Mouse (Mus musculus): ENCODE data around the gene A330070K13Rik. TPM values are rescaled to one million over a fixed set of nuclear protein-coding genes. Genes with fewer than 3 reads are reported as not detected.

Gene A330070K13Rik
- polyA plus RNA-seq, 1 experiment from 2014 or later = not detected

- no peak for ATAC-seq (ENCODE audit: low read depth)
- WGBS (ENCODE audit: insufficient replicate concordance) = 70% methylated on average over 6 of the region's 6 CpGs
- Histone ChIP-seq H3K4me2 (no peak overlapping the region), H3K27ac (no peak overlapping the region), H3K9ac (no peak overlapping the region), H3K36me3 (no peaks in the 10 kb centered on the region), H3K4me3 (replicated peaks) (no peak overlapping the region), H3K27me3 (no peaks in the 10 kb centered on the region), H3K4me1 (replicated peaks) (no peaks in the 10 kb centered on the region), H3K9me3 (replicated peaks) (0 out of 2 replicates have a peak, but pooled peaks cover 10% of the 10 kb centered on the region)
- DNase-seq = no peak
Observed at GRCm38 (mm10) chr5:130368236-130368635, 16.2 kb downstream of the A330070K13Rik start.

GRCm38 (mm10) chr5:130363773-130364172 is 20.7 kb downstream of the A330070K13Rik start:
- H3K36me3 ChIP-seq = no peaks in the 10 kb centered on the region
- no peaks in the 10 kb centered on the region for H3K4me1 ChIP-seq (replicated peaks)
- 0 out of 2 replicates have a peak, but pooled peaks cover 10% of the 10 kb centered on the region for H3K9me3 ChIP-seq (replicated peaks)
- no peak for ATAC-seq (ENCODE audit: low read depth)
- H3K4me3 ChIP-seq (replicated peaks) = no peak overlapping the region
- H3K9ac ChIP-seq = no peak overlapping the region
- DNase-seq = no peak
- no peak overlapping the region for H3K4me2 ChIP-seq
- WGBS (ENCODE audit: insufficient replicate concordance) = 38% methylated on average over 3 of the region's 3 CpGs
- no peak overlapping the region for H3K27ac ChIP-seq
- H3K27me3 ChIP-seq = no peaks in the 10 kb centered on the region

DNA sequence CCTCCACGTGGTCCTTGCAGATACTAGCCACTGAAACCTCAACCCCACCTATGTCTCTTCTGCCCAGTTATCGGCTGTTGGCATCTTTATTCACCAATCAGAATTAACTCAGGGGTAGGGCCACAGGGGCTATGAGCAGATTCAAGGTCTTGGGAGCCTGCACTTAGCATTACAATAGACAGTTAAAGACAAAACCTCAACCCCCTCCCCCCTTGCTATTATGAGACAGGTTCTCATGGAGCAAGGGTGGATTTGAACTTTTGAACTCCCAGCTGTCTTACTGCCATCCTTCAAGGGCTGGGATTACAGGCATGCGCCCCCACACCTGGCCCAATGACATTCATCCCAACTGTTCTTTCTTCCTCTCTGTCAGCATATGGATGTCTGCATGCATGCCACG is 21.3 kb downstream of the A330070K13Rik start:
- WGBS (ENCODE audit: insufficient replicate concordance) = 56% methylated on average over 4 of the region's 4 CpGs
- ATAC-seq (ENCODE audit: low read depth) = no peak
- 0 out of 2 replicates have a peak, but pooled peaks cover 7% of the 10 kb centered on the region for H3K9me3 ChIP-seq (replicated peaks)
- H3K4me2 ChIP-seq = no peak overlapping the region
- no peaks in the 10 kb centered on the region for H3K36me3 ChIP-seq
- no peak overlapping the region for H3K4me3 ChIP-seq (replicated peaks)
- no peak overlapping the region for H3K9ac ChIP-seq
- no peak for DNase-seq
- H3K27ac ChIP-seq = no peak overlapping the region
- H3K4me1 ChIP-seq (replicated peaks) = no peaks in the 10 kb centered on the region
- H3K27me3 ChIP-seq = no peaks in the 10 kb centered on the region

GRCm38 (mm10) chr5:130355223-130355622 is 29.2 kb downstream of the A330070K13Rik start:
- ATAC-seq (ENCODE audit: low read depth) (no peak), DNase-seq (no peak)
- Histone ChIP-seq H3K4me3 (replicated peaks) (no peak overlapping the region), H3K27ac (no peak overlapping the region), H3K9ac (no peak overlapping the region), H3K4me1 (replicated peaks) (no peaks in the 10 kb centered on the region), H3K36me3 (no peaks in the 10 kb centered on the region), H3K4me2 (no peak overlapping the region), H3K9me3 (replicated peaks) (no peaks in the 10 kb centered on the region), H3K27me3 (no peaks in the 10 kb centered on the region)
- 42% methylated on average over 7 of the region's 7 CpGs for WGBS (ENCODE audit: insufficient replicate concordance)

- WGBS (ENCODE audit: insufficient replicate concordance) = 54% methylated on average over 2 of the region's 2 CpGs
Observed at GRCm38 (mm10) chr5:130345871-130346270, 38.6 kb downstream of the A330070K13Rik start.

DNA sequence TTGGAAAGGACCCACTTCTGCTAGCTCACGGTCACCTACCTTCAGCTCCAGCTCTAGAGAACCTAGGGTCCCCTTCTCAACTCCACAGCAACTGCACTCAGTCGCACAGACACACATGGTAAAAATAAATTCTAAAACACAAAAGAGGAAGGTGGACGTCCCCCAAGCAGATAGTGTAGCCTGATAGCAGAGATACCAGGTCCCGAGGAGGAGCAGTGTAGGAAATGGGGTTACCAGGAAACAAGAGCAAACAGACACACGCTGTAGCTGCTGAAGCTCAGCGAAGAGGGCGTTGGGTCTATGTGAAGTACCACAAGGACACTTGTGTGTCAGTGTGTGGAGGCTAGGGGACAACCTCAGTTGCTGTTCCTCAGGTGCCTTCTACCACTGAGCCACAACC is 39.4 kb downstream of the A330070K13Rik start:
- no peak for DNase-seq
- no peak overlapping the region for H3K9ac ChIP-seq
- no peak overlapping the region for H3K4me3 ChIP-seq (replicated peaks)
- WGBS (ENCODE audit: insufficient replicate concordance) = 46% methylated on average over 7 of the region's 7 CpGs
- H3K27me3 ChIP-seq = no peaks in the 10 kb centered on the region
- no peak overlapping the region for H3K27ac ChIP-seq
- H3K4me1 ChIP-seq (replicated peaks) = no peaks in the 10 kb centered on the region
- no peak for ATAC-seq (ENCODE audit: low read depth)
- peaks cover 30% of the 10 kb centered on the region for H3K36me3 ChIP-seq
- H3K9me3 ChIP-seq (replicated peaks) = peaks cover 3% of the 10 kb centered on the region; the same call in 1 of the 2 replicates
- H3K4me2 ChIP-seq = no peak overlapping the region

More at GRCm38 (mm10) chr5:130345871-130346270, 38.6 kb downstream of the A330070K13Rik start:
- peaks cover 21% of the 10 kb centered on the region for H3K36me3 ChIP-seq
- DNase-seq (no peak), ATAC-seq (ENCODE audit: low read depth) (no peak)
- no peak overlapping the region for H3K4me3 ChIP-seq (replicated peaks)
- no peak overlapping the region for H3K4me2 ChIP-seq
- H3K27me3 ChIP-seq = no peaks in the 10 kb centered on the region
- H3K9ac ChIP-seq = no peak overlapping the region
- H3K9me3 ChIP-seq (replicated peaks) = peaks cover 3% of the 10 kb centered on the region; the same call in 1 of the 2 replicates
- no peaks in the 10 kb centered on the region for H3K4me1 ChIP-seq (replicated peaks)
- H3K27ac ChIP-seq = no peak overlapping the region

- no peak overlapping the region for H3K4me3 ChIP-seq (replicated peaks)
- H3K4me2 ChIP-seq = no peak overlapping the region
- no peak overlapping the region for H3K27ac ChIP-seq
- peaks cover 55% of the 10 kb centered on the region for H3K36me3 ChIP-seq
- DNase-seq = no peak
- H3K9ac ChIP-seq = no peak overlapping the region
- no peaks in the 10 kb centered on the region for H3K27me3 ChIP-seq
- 84% methylated on average over 15 of the region's 15 CpGs for whole genome bisulfite sequencing (ENCODE audit: insufficient replicate concordance)
- H3K9me3 ChIP-seq (replicated peaks) = no peaks in the 10 kb centered on the region
- ATAC-seq (ENCODE audit: low read depth) = no peak
- H3K4me1 ChIP-seq (replicated peaks) = no peaks in the 10 kb centered on the region
Observed at GRCm38 (mm10) chr5:130340656-130341055, 43.8 kb downstream of the A330070K13Rik start.

GRCm38 (mm10) chr5:130335462-130335861 is 49.0 kb downstream of the A330070K13Rik start:
- Histone ChIP-seq H3K9me3 (replicated peaks) (no peaks in the 10 kb centered on the region), H3K4me3 (replicated peaks) (no peak overlapping the region), H3K4me2 (no peak overlapping the region), H3K36me3 (peaks cover 44% of the 10 kb centered on the region), H3K27me3 (no peaks in the 10 kb centered on the region), H3K27ac (no peak overlapping the region), H3K9ac (no peak overlapping the region), H3K4me1 (replicated peaks) (no peaks in the 10 kb centered on the region)
- 87% methylated on average over 4 of the region's 4 CpGs for WGBS (ENCODE audit: insufficient replicate concordance)
- DNase-seq = no peak
- ATAC-seq (ENCODE audit: low read depth) = no peak

GRCm38 (mm10) chr5:130333971-130334370 is 50.5 kb downstream of the A330070K13Rik start:
- DNase-seq (no peak), ATAC-seq (ENCODE audit: low read depth) (no peak)
- Histone ChIP-seq H3K27ac (no peak overlapping the region), H3K36me3 (peaks cover 45% of the 10 kb centered on the region), H3K4me1 (replicated peaks) (no peaks in the 10 kb centered on the region), H3K4me2 (no peak overlapping the region), H3K27me3 (no peaks in the 10 kb centered on the region), H3K9ac (no peak overlapping the region), H3K9me3 (replicated peaks) (no peaks in the 10 kb centered on the region), H3K4me3 (replicated peaks) (no peak overlapping the region)
- 89% methylated on average over 11 of the region's 11 CpGs for WGBS (ENCODE audit: insufficient replicate concordance)

GRCm38 (mm10) chr5:130333566-130333965 is 50.9 kb downstream of the A330070K13Rik start:
- Histone ChIP-seq H3K4me1 (replicated peaks) (no peaks in the 10 kb centered on the region), H3K27ac (no peak overlapping the region), H3K9ac (no peak overlapping the region), H3K4me2 (no peak overlapping the region), H3K27me3 (no peaks in the 10 kb centered on the region), H3K36me3 (peaks cover 48% of the 10 kb centered on the region), H3K9me3 (replicated peaks) (no peaks in the 10 kb centered on the region), H3K4me3 (replicated peaks) (no peak overlapping the region)
- ATAC-seq (ENCODE audit: low read depth) = no peak
- DNase-seq = no peak
- WGBS (ENCODE audit: insufficient replicate concordance) = 89% methylated on average over 7 of the region's 7 CpGs

GRCm38 (mm10) chr5:130331206-130331605 is 53.2 kb downstream of the A330070K13Rik start:
- Histone ChIP-seq H3K27me3 (no peaks in the 10 kb centered on the region), H3K9me3 (replicated peaks) (no peaks in the 10 kb centered on the region), H3K4me2 (no peak overlapping the region), H3K4me1 (replicated peaks) (no peaks in the 10 kb centered on the region), H3K36me3 (peaks cover 35% of the 10 kb centered on the region), H3K4me3 (replicated peaks) (no peak overlapping the region), H3K27ac (no peak overlapping the region), H3K9ac (no peak overlapping the region)
- DNase-seq (no peak), ATAC-seq (ENCODE audit: low read depth) (no peak)
- 78% methylated on average over 4 of the region's 4 CpGs for WGBS (ENCODE audit: insufficient replicate concordance)

GRCm38 (mm10) chr5:130330801-130331200 is 53.6 kb downstream of the A330070K13Rik start:
- H3K4me2 ChIP-seq = no peak overlapping the region
- H3K4me1 ChIP-seq (replicated peaks) = no peaks in the 10 kb centered on the region
- DNase-seq = no peak
- H3K27ac ChIP-seq = no peak overlapping the region
- no peak overlapping the region for H3K9ac ChIP-seq
- no peaks in the 10 kb centered on the region for H3K27me3 ChIP-seq
- ATAC-seq (ENCODE audit: low read depth) = no peak
- 76% methylated on average over 4 of the region's 4 CpGs for whole genome bisulfite sequencing (ENCODE audit: insufficient replicate concordance)
- peaks cover 34% of the 10 kb centered on the region for H3K36me3 ChIP-seq
- no peaks in the 10 kb centered on the region for H3K9me3 ChIP-seq (replicated peaks)
- H3K4me3 ChIP-seq (replicated peaks) = no peak overlapping the region

All from liver, embryonic 13.5 days (tissue).